Mouse (Mus musculus): ENCODE data around the gene Mapre3.

DNA sequence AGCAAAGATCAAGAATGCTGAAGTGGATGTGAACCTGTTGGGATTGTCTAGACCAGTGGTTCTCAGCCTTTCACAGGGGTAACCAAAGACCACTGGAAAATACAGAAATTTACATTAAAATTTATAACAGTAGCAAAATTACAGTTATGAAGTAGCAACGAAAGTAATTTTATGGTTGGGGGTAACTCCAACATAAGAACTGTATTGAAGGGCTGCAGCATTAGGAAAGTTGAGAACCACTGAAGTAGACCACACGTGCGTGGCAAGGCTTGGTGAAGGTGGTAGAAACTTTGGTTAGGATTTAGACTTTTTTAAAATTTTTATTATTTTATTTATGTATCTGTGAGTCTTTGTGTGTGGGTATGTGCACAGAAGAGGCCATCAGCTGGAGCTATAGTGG lies 53.3 kb downstream of the Mapre3 start, which contains the start of gene Tmem214:
- TF ChIP-seq POLR2A (IDR thresholded peaks at IDR 0.05; ENCODE audit: borderline replicate concordance, extremely low read depth, low read depth, low read length) (no peak), CTCF (IDR thresholded peaks at IDR 0.05; ENCODE audit: insufficient read depth, low read length) (no peak)
